Mouse (Mus musculus) bone marrow macrophage, adult 2 months (primary cell): ENCODE measurements around the gene Tmem199.

ENCODE experiments used
- CTCF ChIP-seq: IDR thresholded peaks from 2 replicates; pipeline ENCODE4 v1.5.1; 2012; ENCODE audit warnings: low read depth, mild to moderate bottlenecking, low read length, moderate library complexity
- POLR2A ChIP-seq: IDR thresholded peaks from 2 replicates; pipeline ENCODE4 v1.6.1; 2012; ENCODE audit warnings: mild to moderate bottlenecking, low read depth, low read length, borderline replicate concordance

GRCm38 (mm10) chr11:78513106-78513790 is 1.3 kb upstream of the Tmem199 start:
- TF ChIP-seq POLR2A (no peak), CTCF (no peak)
